Mouse (Mus musculus): ENCODE data around the gene Erc2. TPM values are rescaled to one million over a fixed set of nuclear protein-coding genes. Genes with fewer than 3 reads are reported as not detected.

Erc2 gene
- total RNA-seq, 2 experiments from 2014 or later = not detected

GRCm38 (mm10) chr14:28512805-28513590, 890.8 kb downstream of the Erc2 start:
- no peak for ATAC-seq (replicated peaks; ENCODE audit: poor library complexity, severe bottlenecking)

GRCm38 (mm10) chr14:28514171-28514570, 891.9 kb downstream of the Erc2 start:
- ATAC-seq (replicated peaks; ENCODE audit: poor library complexity, severe bottlenecking) = no peak

GRCm38 (mm10) chr14:28515331-28515730, 893.1 kb downstream of the Erc2 start:
- no peak for ATAC-seq (replicated peaks; ENCODE audit: poor library complexity, severe bottlenecking)

GRCm38 (mm10) chr14:28517631-28518560, 895.7 kb downstream of the Erc2 start:
- ATAC-seq (replicated peaks; ENCODE audit: poor library complexity, severe bottlenecking) = no peak

- no peak for ATAC-seq (replicated peaks; ENCODE audit: poor library complexity, severe bottlenecking)
Measured at GRCm38 (mm10) chr14:28521106-28521505, 898.9 kb downstream of the Erc2 start.

GRCm38 (mm10) chr14:28522611-28523010, 900.4 kb downstream of the Erc2 start:
- no peak for ATAC-seq (replicated peaks; ENCODE audit: poor library complexity, severe bottlenecking)

DNA sequence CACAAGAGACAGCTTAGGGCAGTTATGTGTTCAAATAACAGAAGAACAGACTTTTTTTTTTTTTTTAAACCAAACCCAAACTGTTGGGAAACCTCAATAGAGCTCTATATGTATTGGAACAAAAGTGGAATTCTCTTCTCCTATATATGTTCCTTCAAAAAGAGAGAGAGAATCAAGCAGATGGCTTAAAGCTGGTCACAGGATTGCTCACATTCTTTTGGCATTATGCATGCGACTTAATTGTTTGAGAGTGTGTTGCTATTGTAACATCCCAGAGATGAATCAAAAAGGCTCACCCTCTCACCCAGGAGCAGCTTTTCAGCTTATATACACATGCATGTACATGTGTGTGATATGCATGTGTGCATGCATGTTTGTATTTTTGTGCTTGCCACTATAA, 903.3 kb downstream of the Erc2 start:
- ATAC-seq (replicated peaks; ENCODE audit: poor library complexity, severe bottlenecking) = no peak

Other genes with a start within 250 kb of the Erc2 start
- gene Fam208a, start 193.6 kb upstream of the Erc2 start, total RNA-seq (2014; fragmentation: Nextera tagmentation) = 28.4 and 32.0 TPM in 2 replicates
- 22.1 and 31.7 TPM in 2 replicates for gene Fam208a, start 193.6 kb upstream of the Erc2 start, total RNA-seq (2017)
- gene Ccdc66, start 114.0 kb upstream of the Erc2 start, total RNA-seq (2014; fragmentation: Nextera tagmentation) = 13.5 and 13.9 TPM in 2 replicates
- gene Ccdc66, start 114.0 kb upstream of the Erc2 start, total RNA-seq (2017) = 10.7 and 15.5 TPM in 2 replicates

All from granulocyte monocyte progenitor cell, adult 5-6 weeks (primary cell).